Mouse (Mus musculus) embryo, embryonic 10.5 days (tissue): ENCODE measurements around the gene Tnfsf9.

Source experiments
- DNase-seq: peaks from one replicate; pipeline ENCODE4 v3.0.0-alpha.2; 2015; ENCODE audit warnings: low spot score

The Tnfsf9 gene

DNA sequence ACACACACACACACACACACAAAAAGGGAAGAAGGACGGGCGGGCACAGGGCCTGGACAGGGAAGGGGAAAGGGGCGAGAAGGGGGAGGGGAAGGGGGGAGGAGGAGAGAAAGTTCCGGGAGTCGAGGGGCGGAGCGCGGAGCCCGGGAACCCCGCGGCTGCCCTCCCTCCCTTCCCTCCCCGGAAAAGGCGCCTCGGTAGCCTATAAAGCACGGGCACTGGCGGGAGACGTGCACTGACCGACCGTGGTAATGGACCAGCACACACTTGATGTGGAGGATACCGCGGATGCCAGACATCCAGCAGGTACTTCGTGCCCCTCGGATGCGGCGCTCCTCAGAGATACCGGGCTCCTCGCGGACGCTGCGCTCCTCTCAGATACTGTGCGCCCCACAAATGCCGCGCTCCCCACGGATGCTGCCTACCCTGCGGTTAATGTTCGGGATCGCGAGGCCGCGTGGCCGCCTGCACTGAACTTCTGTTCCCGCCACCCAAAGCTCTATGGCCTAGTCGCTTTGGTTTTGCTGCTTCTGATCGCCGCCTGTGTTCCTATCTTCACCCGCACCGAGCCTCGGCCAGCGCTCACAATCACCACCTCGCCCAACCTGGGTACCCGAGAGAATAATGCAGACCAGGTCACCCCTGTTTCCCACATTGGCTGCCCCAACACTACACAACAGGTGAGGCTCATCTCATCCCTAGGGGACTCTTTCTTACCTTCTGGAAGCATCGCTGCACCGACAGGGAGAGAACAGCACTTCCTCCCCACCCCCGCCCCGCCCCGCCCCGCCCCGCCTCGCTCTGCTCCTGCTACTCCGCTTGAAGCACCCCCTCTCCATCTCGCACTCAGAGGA, at the start of gene Tnfsf9:
TSS of gene Tnfsf9 (plus strand) at position 145 of the 854 bp plus-strand sequence.
- peak; percentile 82 for DNase-seq

DNA sequence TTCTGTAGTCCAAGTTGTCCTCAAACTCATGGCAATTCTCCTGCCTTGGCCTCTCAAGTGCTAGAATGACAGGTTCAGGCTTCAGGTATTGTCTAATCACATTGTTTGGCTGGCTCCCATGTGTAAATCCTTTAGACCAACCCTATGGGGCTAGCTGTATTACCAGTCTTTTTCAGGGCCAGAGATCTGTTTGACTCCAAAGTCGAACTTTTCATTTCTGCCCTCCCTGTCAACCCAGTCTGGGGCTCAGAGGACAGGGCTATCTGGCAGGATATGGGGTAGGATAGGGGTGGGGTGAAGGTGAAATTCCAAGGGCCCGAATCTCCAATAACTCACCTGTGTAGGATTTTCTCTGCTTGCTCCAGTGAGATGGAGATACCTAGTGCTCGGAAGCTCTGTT, 48.9 kb upstream of the Tnfsf9 start:
- no peak for DNase-seq

DNA sequence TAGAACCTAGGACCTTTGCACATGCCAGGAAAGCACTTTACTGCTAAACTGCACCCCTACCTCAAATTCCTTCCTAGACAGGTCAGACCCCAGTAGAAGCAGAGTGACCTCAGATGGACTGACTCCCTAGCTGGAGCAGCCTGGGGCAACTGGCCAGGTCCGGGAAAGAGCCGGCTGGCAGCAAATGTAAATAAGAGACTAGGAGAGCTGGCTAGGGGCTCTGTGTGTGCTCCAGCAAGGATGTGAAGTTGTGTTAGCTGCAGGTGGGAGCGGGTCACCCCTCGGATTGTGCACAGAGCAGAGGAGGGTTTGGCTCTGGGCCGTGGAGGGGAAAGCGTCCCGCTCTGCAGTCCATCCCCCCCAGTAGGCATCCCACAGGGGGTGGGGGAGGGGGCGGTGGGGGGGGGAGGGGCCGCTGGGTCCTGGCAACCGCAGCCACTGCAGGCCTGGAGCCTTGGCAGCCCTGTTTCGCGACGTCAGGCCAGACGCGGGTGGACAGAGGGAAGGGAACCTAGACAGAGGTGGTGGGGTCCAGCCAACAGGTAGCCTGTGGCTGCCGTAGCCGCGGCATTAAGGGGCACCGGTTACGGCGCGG, 46.1 kb upstream of the Tnfsf9 start, which contains the start of gene Crb3:
TSS of gene Crb3 (plus strand) at position 215 of the 595 bp plus-strand sequence.
- DNase-seq: peak; percentile 15

GRCm38 (mm10) chr17:57059486-57059977, 45.6 kb upstream of the Tnfsf9 start, which contains the start of gene Slc25a23:
Gene Slc25a23, minus strand, starts transcription at chr17:57059863.
- DNase-seq: peak; percentile 87

GRCm38 (mm10) chr17:57060231-57060801, 44.8 kb upstream of the Tnfsf9 start:
- DNase-seq: peak; percentile 97

DNA sequence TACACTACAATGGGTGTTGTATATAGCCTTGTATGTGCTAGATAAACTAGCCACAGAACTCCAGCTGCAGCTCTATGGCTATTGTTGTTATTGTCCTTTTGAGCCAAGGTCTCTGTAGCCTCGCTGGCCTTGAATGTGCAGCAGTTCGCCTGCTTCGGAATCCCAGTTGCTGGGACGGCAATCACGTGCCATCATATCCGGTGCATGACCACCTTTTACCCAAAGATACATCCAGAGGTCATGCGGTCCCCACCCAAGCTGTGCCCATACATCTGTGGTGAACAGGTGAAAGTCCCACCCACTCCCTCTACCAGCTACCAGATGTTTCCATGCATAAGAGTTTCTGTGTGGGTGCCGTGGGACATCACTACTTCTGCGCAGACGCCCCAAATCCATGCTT, 44.1 kb upstream of the Tnfsf9 start:
- peak; percentile 16 for DNase-seq

- no peak for DNase-seq
These were observed 43.1 kb upstream of the Tnfsf9 start for GRCm38 (mm10) chr17:57062011-57062521.

- no peak for DNase-seq
These were observed 42.6 kb upstream of the Tnfsf9 start for GRCm38 (mm10) chr17:57062548-57062947.

DNA sequence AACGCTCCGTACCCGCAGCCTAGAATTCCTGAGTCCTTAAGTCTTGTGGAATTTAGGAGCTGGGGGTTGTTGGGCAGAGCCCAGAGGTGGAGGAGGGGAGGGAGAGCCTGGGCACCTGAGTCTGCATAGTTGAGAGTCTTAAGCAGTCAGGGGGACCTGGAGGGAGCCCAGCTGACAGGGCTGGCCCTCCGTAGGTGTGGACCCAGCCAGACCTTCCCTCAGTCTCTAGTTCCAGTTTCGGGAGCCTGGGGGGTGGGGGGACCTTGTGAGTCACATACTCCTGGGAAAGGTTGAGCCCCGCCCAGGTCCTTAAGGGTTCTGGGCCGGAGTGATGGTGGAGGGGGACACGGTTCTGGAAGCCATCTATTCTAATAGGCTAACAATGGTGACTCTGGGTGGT, 42.1 kb upstream of the Tnfsf9 start:
- DNase-seq: no peak

GRCm38 (mm10) chr17:57066908-57067307, 38.2 kb upstream of the Tnfsf9 start:
- DNase-seq: no peak

GRCm38 (mm10) chr17:57070272-57070671, 34.9 kb upstream of the Tnfsf9 start:
- DNase-seq: no peak

DNA sequence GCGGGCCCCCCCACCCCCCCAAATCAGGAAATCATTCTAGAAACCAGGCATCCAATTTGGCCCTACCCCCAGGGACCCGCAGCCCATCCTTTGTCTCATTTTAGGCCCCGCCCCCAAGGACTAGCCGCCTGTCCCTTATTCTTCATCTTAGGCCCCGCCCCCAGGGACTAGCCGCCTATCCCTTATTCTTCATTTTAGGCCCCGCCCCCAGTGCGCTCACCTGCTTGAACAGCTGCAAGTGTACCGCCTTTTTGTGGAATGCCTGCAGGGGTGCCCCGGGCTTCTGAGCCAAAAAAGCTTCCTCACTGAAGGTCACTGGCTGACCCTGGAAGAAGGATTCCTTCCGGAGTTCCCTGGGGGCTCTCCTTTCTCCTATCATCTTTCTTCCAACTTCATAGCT, 34.4 kb upstream of the Tnfsf9 start:
- peak; percentile 83 for DNase-seq

- DNase-seq: no peak
These were observed 28.2 kb upstream of the Tnfsf9 start for GRCm38 (mm10) chr17:57076916-57077315.

DNA sequence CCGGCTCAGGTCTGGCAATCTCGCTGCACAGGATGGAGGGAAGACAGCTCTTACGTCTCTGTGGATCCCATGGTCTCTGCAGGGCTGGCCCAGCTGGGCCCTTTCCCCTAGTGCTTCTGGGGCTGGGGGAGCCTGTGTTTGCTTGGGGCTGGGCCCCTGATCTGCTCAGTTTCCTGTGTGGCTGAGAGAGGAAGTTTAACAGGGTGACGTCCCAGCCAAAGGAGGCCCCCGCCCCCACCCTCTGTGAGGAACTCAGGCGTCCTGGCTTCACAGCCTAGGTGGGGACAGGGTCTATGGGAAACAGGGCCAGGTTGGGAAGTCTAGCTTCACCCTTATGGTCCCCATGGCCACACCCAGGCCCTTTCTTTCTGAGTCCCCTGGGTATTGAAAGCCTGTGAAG, 26.8 kb upstream of the Tnfsf9 start, which contains the start of gene Dennd1c:
TSS of gene Dennd1c (minus strand) at position 179 of the 400 bp plus-strand sequence.
- no peak for DNase-seq

- no peak for DNase-seq
These were observed 25.2 kb upstream of the Tnfsf9 start for GRCm38 (mm10) chr17:57079919-57080318.

DNA sequence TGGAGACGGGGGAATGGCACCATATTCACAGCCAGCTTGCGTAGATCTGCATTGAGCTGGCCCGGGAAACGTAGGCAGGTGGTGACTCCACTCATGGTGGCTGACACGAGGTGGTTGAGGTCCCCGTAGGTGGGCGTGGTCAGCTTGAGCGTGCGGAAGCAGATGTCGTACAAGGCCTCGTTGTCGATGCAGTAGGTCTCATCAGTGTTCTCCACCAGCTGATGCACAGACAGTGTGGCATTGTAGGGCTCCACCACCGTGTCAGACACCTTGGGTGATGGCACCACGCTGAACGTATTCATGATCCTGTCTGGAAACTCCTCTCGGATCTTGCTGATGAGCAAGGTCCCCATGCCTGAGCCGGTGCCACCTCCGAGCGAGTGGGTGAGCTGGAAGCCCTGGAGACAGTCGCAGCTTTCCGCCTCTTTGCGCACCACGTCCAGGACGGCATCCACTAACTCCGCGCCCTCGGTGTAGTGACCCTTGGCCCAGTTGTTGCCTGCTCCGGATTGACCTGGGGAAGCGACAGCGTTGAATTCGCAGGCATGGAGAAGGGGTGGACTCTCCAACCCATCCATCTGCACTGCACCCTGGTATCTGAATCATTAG, 23.8 kb upstream of the Tnfsf9 start:
- no peak for DNase-seq

- no peak for DNase-seq
These were observed 22.6 kb upstream of the Tnfsf9 start for GRCm38 (mm10) chr17:57082481-57082880.

DNA sequence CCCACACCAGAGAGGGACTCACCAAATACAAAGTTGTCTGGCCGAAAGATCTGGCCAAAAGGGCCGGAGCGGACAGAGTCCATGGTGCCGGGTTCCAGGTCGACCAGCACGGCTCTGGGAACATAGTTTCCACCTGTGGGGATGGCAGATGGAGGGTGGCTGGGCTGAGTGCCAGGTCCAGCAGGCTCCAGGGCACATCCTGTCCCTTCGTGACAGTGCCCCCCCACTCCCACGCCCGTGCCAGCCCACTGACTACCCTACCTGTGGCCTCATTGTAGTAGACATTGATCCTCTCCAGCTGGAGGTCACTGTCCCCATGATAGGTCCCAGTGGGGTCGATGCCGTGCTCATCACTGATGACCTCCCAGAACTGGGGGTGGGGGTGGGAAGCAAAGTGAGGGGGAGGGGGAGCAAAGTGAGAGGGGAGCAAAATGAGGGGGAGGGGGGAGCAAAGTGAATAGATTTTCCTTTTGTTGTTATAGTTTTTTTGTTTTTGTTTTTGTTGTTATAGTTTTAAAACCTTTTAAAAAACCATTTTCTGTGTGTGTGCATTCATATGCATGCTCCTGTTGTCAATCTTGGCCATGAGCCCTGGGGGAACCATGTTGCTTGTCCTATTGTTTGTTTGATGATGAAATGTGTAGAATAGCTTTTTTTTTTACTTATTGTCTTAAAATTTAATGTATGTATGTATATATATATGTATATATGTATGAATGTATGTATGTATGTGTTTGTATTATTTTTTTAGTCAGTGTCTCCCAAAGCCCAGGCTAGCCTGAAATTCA, 19.0 kb upstream of the Tnfsf9 start:
- DNase-seq: no peak

DNA sequence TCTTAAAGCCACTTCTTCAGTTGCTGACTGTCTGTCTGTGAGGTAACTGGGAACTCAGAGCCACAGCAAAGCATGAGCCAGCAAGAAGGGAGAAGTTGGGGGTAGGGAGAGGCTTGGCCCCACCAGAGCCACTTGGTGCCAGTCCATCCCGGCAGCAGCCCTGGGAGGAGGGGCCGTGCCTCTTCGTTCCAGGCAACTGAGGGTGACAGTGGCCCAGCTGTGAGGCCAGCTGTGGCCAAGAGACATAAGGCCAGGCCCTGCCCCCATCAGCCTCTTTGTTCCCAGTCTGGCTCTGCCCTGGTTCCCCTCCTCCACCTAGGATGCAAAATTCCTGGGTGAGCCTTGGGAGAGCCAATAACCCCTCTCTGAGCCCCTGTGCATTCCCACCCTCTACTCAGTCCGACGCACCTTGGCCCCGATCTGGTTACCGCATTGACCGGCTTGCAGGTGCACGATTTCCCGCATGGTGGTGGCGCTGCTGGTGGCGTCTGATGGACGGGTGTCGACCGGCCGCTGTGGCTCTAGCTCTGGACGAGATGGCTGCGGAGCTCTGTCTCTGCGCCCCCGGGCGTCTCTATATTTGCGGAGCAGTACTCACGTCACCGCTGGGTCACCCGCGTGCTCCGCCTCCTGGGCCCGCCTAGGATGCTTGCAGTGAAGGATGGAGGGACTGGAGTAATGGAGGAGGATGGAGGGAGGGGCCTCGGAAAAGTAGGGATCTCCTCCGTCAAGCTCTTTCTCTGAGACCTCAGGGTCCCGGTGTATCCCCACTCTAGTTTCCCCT, 17.9 kb upstream of the Tnfsf9 start, which contains the start of gene Tubb4a:
TSS of gene Tubb4a (minus strand) at position 734 of the 784 bp plus-strand sequence.
- DNase-seq: peak; percentile 66

GRCm38 (mm10) chr17:57094222-57094621, 10.9 kb upstream of the Tnfsf9 start:
- DNase-seq: no peak
